ENCODE assay signal across 20 mouse cellular contexts in the genomic region with DNA sequence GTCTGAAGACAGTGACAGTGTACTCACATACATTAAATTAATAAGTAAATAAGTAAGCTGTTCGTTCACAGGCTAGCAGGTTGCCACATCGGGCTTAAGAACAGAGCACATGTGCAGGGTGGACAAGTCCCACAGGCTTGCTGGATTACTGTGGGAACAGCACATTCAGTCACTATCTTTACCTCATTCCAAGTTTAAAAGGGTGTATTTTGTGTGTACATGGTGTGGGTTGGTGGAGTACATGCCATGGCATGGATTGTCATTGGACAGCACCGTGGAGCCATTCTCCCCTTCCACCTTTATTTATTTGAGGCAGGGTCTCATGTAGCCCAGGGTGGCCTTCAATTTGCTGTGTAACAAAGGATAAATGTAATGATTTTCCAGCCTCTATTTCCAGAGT. TPM values are rescaled to one million over a fixed set of nuclear protein-coding genes. Genes with fewer than 3 reads are reported as not detected.
DNase-seq lines count a peak whose midpoint lies in the region; TF ChIP-seq lines count a peak whose summit lies in the region.
"Had no signal": no experiment of that assay in that cellular context is flagged by ENCODE, and none has a peak within 500 bp of the region (broad histone marks: within the 10 kb centered on the region; RNA-seq: fewer than 3 reads in every experiment).

No protein-coding gene starts in this region.

- peak overlapping the region; percentile 30 for H3K27ac ChIP-seq in MEL (ENCODE audit: control insufficient read depth, low read depth, low read length)
- H3K27ac ChIP-seq in cortical plate, adult 2 months (ENCODE audit: insufficient read depth, low read length): no peak overlapping the region

- peaks cover 29% of the 10 kb centered on the region for H3K79me2 ChIP-seq in MEL (ENCODE audit: control insufficient read depth, insufficient read depth, low read length, poor library complexity)

- no peaks in the 10 kb centered on the region for H3K27me3 ChIP-seq in MEL (ENCODE audit: control insufficient read depth in 1 of 2, insufficient read depth in 2 of 2, low read length in 2 of 2)
- H3K27me3 ChIP-seq: CH12.LX, Patski had no signal

- H3K4me3 ChIP-seq in MEL (ENCODE audit: control insufficient read depth in 1 of 2, insufficient read depth in 1 of 2, low read depth in 2 of 2, low read length in 2 of 2): 0 out of 4 replicates have a peak overlapping the region, but pooled peaks of 1 of the 2 experiments have one; percentile 3
- H3K4me3 ChIP-seq in cortical plate, adult 2 months (ENCODE audit: insufficient read depth, low read length): no peak overlapping the region

- peak overlapping the region; percentile 2; the same call in 1 of the 2 replicates for H3K9ac ChIP-seq in MEL (ENCODE audit: control insufficient read depth, low read depth, low read length, poor library complexity, severe bottlenecking)

- no peak for TF ChIP-seq EP300 in MEL (IDR thresholded peaks at IDR 0.05; ENCODE audit: low read depth in 1 of 2, low read length in 2 of 2)

- H3K9me3 ChIP-seq in MEL (replicated peaks; ENCODE audit: insufficient read depth, low read length): no peaks in the 10 kb centered on the region

- peak; percentile 77 for DNase-seq in heart, adult 11 months
- no peak for DNase-seq in heart, postnatal 4 days
- peak; percentile 73 for DNase-seq in MEL (ENCODE audit: low read depth, low spot score)
- DNase-seq in induced T-regulatory cell, adult 2 months (ENCODE audit: low read depth): peak; percentile 14
- no peak for DNase-seq in heart, postnatal 25 days (ENCODE audit: low spot score)
- DNase-seq in cerebellum, adult 9-11 months: no peak
- no peak for DNase-seq in urinary bladder, adult 18-20 months (ENCODE audit: low spot score in 2 of 2)
- DNase-seq: adrenal gland, adult 2 months; adrenal gland, adult 8-10 months; adrenal gland, postnatal 10 days; adrenal gland, postnatal 14 days; adrenal gland, postnatal 25 days; adrenal gland, postnatal 36 days; B cell, adult 2 months; cerebellum, adult 11 months; cerebellum, adult 11-12 months; cerebellum, adult 18-20 months had no signal

- peaks cover 0 to 17% of the 10 kb centered on the region in 2 experiments; a peak in 2 of 4 replicates for H3K36me3 ChIP-seq in MEL (ENCODE audit: control insufficient read depth in 1 of 2, insufficient read depth in 2 of 2, low read length in 2 of 2)

- TF ChIP-seq CTCF in MEL (IDR thresholded peaks at IDR 0.05 in 2 of 3, conservative IDR thresholded peaks at IDR 0.05 in 1 of 3; ENCODE audit: control insufficient read depth in 1 of 3, insufficient read depth in 1 of 3, low read depth in 2 of 3, low read length in 3 of 3, poor library complexity in 1 of 3, severe bottlenecking in 1 of 3): no peak
- TF ChIP-seq CTCF in cortical plate, adult 2 months (IDR thresholded peaks at IDR 0.05; ENCODE audit: extremely low read depth, insufficient read depth, low read length): 0 out of 2 replicates have a peak, but pooled peaks have one; percentile 0

- intact Hi-C loops in heart, postnatal 25 days (cut with DNase I): loop anchor here (10.0 kb wide), 2 partner anchors 541 to 651 kb away; partner anchors contain the start of gene Phlpp1

- no peak for TF ChIP-seq RAD21 in MEL (IDR thresholded peaks at IDR 0.05; ENCODE audit: low read depth, low read length)

- TF ChIP-seq POLR2A in MEL (IDR thresholded peaks at IDR 0.05; ENCODE audit: control insufficient read depth in 1 of 2, insufficient read depth in 1 of 2, low read depth in 1 of 2, low read length in 2 of 2, poor library complexity in 1 of 2): 0 out of 4 replicates have a peak, but pooled peaks of 1 of the 2 experiments have one; percentile 39
- TF ChIP-seq POLR2A in cortical plate, adult 2 months (IDR thresholded peaks at IDR 0.05; ENCODE audit: extremely low read depth, insufficient read depth, low read length): no peak

- H3K4me1 ChIP-seq in MEL (ENCODE audit: control insufficient read depth in 1 of 2, insufficient read depth in 2 of 2, low read length in 2 of 2): peaks cover 2 to 12% of the 10 kb centered on the region in 2 experiments; a peak in 3 of 4 replicates
- 0 out of 2 replicates have a peak, but pooled peaks cover 1% of the 10 kb centered on the region for H3K4me1 ChIP-seq in cortical plate, adult 2 months (ENCODE audit: control insufficient read depth, insufficient read depth, low read length)

TF ChIP-seq in MEL, 35 proteins besides CTCF, POLR2A, EP300 and RAD21:
- TF ChIP-seq POLR2AphosphoS5 (IDR thresholded peaks at IDR 0.05; ENCODE audit: borderline replicate concordance, low read depth, low read length): peak; percentile 100
- no peak for TF ChIP-seq NRF1 (IDR thresholded peaks at IDR 0.05; ENCODE audit: insufficient read depth, low read depth, low read length, poor library complexity, severe bottlenecking)
- no peak for TF ChIP-seq UBTF (IDR thresholded peaks at IDR 0.05; ENCODE audit: borderline replicate concordance, insufficient read depth, low read depth, low read length)
- TF ChIP-seq TBP (IDR thresholded peaks at IDR 0.05; ENCODE audit: low read depth, low read length): 0 out of 2 replicates have a peak, but pooled peaks have one; percentile 9
- TF ChIP-seq JUND (IDR thresholded peaks at IDR 0.05; ENCODE audit: low read depth, low read length): no peak

RNA-seq across cellular contexts. Expression of gene Bcl2, which starts 2.1 kb away (rescaled TPM):
- 10 to 100 TPM; 13.6 to 16.0 TPM for total RNA-seq in heart, postnatal 4 days (2021)
- 26.0 and 30.9 TPM in 2 replicates for total RNA-seq in MEL (2012; rRNA removed)
- 10 to 100 TPM; 38.8 to 87.0 TPM for polyA plus RNA-seq in MEL (2012; ENCODE audit: insufficient read depth in 1 of 2, insufficient read length in 2 of 2, low read depth in 1 of 2, low replicate concordance in 2 of 2, missing spikeins in 1 of 2)
- 4.5 and 4.7 TPM in 2 replicates for polyA plus RNA-seq in cortical plate, adult 2 months (2012; rRNA removed)
- total RNA-seq in heart, postnatal 25 days (2021): 1 to 10 TPM; 3.7 to 4.4 TPM

RNA-seq across cellular contexts. Expression of gene Kdsr, which starts 43.4 kb away (rescaled TPM):
- total RNA-seq in heart, postnatal 4 days (2021): 1 to 10 TPM; 7.8 to 9.7 TPM
- total RNA-seq in MEL (2012; rRNA removed): 15.1 and 15.3 TPM in 2 replicates
- 10 to 100 TPM in 1 of 2 experiments, not detected in 1; 20.3 TPM for polyA plus RNA-seq in MEL (2012; ENCODE audit: insufficient read depth in 1 of 2, insufficient read length in 2 of 2, low read depth in 1 of 2, low replicate concordance in 2 of 2, missing spikeins in 1 of 2)
- polyA plus RNA-seq in cortical plate, adult 2 months (2012; rRNA removed): 18.7 and 20.5 TPM in 2 replicates
- total RNA-seq in heart, postnatal 25 days (2021): 1 to 10 TPM; 6.1 to 6.9 TPM

Comparison
In these comparisons a context has a peak if more than half of its experiments do, and no peak if none do; other contexts are left out.
1. DNase-seq: peak in heart, adult 11 months (single experiment), MEL (single experiment) and induced T-regulatory cell, adult 2 months (single experiment); none in heart, postnatal 4 days (single experiment), heart, postnatal 25 days (single experiment), cerebellum, adult 9-11 months (single experiment) and urinary bladder, adult 18-20 months (0 of 2).